Mouse (Mus musculus) testis, adult 2 months (tissue): Measurements from ENCODE around the gene Zfp72. TPM values are rescaled to one million over a fixed set of nuclear protein-coding genes. Genes with fewer than 3 reads are reported as not detected.
A peak's percentile ranks its signal among the peaks of the same experiment; 100 is the strongest.

ENCODE experiments used
- H3K27ac ChIP-seq: fragments of 200-500 bp; 2 replicates; pipeline ENCODE4 v1.5.1; 2012; ENCODE audit warnings: low read depth, low read length; ENCODE audit not compliant: control insufficient read depth, insufficient read depth
- H3K27me3 ChIP-seq: fragments of 200-500 bp; 2 replicates; pipeline ENCODE4 v1.6.1; 2012; ENCODE audit warnings: mild to moderate bottlenecking, low read length, moderate library complexity; ENCODE audit not compliant: control insufficient read depth, insufficient read depth
- H3K36me3 ChIP-seq: fragments of 200-500 bp; 2 replicates; pipeline ENCODE4 v1.6.1; 2012; ENCODE audit warnings: mild to moderate bottlenecking, low read length; ENCODE audit not compliant: control insufficient read depth, insufficient read depth
- H3K4me1 ChIP-seq: fragments of 200-500 bp; 2 replicates; pipeline ENCODE4 v1.6.1; 2012; ENCODE audit warnings: low read length; ENCODE audit not compliant: control insufficient read depth, insufficient read depth
- H3K4me3 ChIP-seq: fragments of 200-500 bp; 2 replicates; pipeline ENCODE4 v1.5.1; 2012; ENCODE audit warnings: low read depth, mild to moderate bottlenecking, low read length, moderate library complexity, mixed read lengths; ENCODE audit not compliant: control insufficient read depth
- CTCF ChIP-seq: fragments of 200-500 bp; IDR thresholded peaks from 2 replicates; pipeline ENCODE4 v1.5.1; 2012; ENCODE audit warnings: low read depth, mild to moderate bottlenecking, inconsistent platforms, low read length, moderate library complexity; ENCODE audit not compliant: control insufficient read depth, insufficient read depth, insufficient replicate concordance
- POLR2A ChIP-seq: fragments of 200-500 bp; IDR thresholded peaks from 2 replicates; pipeline ENCODE4 v1.6.1; 2012; ENCODE audit warnings: low read depth, mild to moderate bottlenecking, inconsistent platforms, low read length, moderate library complexity; ENCODE audit not compliant: control insufficient read depth
- polyA plus RNA-seq: library from polyadenylated mRNA; depleted of rRNA; stranded (reverse); fragments of >200 nt; gene quantifications from 2 replicates; pipeline ENCODE4 v1.2.3, GENCODE M21; 2012; rRNA removed

Zfp72 gene
- 2.2 and 2.3 TPM in 2 replicates for polyA plus RNA-seq

GRCm38 (mm10) chr13:74390371-74390990, at the start of gene Zfp72:
Zfp72 (minus strand) TSS chr13:74390836.
- peak within 1 kb of the TSS; percentile 74 for H3K27ac ChIP-seq

GRCm38 (mm10) chr13:74439895-74440294, 49.3 kb upstream of the Zfp72 start:
- Histone ChIP-seq H3K27ac (no peak overlapping the region), H3K4me1 (no peaks in the 10 kb centered on the region), H3K27me3 (no peaks in the 10 kb centered on the region), H3K36me3 (no peaks in the 10 kb centered on the region), H3K4me3 (no peak overlapping the region)
- TF ChIP-seq CTCF (no peak), POLR2A (no peak)

More at GRCm38 (mm10) chr13:74390371-74390990, at the start of gene Zfp72:
- no peaks in the 10 kb centered on the region for H3K36me3 ChIP-seq
- H3K4me1 ChIP-seq, result no peaks in the 10 kb centered on the region
- TF ChIP-seq CTCF, result no peak
- TF ChIP-seq POLR2A, result peak; percentile 74; the same call in 1 of the 2 replicates
- no peaks in the 10 kb centered on the region for H3K27me3 ChIP-seq
- peak within 1 kb of the TSS; percentile 98 for H3K4me3 ChIP-seq

- no peak within 1 kb of the TSS for H3K27ac ChIP-seq
- no peaks in the 10 kb centered on the region for H3K36me3 ChIP-seq
- no peaks in the 10 kb centered on the region for H3K27me3 ChIP-seq
- H3K4me3 ChIP-seq, result no peak within 1 kb of the TSS
- TF ChIP-seq CTCF, result no peak
- TF ChIP-seq POLR2A, result no peak
- no peaks in the 10 kb centered on the region; the same call in 1 of the 2 replicates for H3K4me1 ChIP-seq
Measured at GRCm38 (mm10) chr13:74399298-74399839, 8.7 kb upstream of the Zfp72 start, which contains the start of gene Ftl1-ps1. Ftl1-ps1 (plus strand) TSS chr13:74399694.

GRCm38 (mm10) chr13:74391156-74391555, 520 bp upstream of the Zfp72 start:
- Histone ChIP-seq H3K36me3 (no peaks in the 10 kb centered on the region), H3K4me3 (peak overlapping the region; percentile 21), H3K27ac (no peak overlapping the region), H3K4me1 (no peaks in the 10 kb centered on the region), H3K27me3 (no peaks in the 10 kb centered on the region)
- TF ChIP-seq CTCF (no peak), POLR2A (no peak)

GRCm38 (mm10) chr13:74389730-74390129, 906 bp downstream of the Zfp72 start:
- H3K4me3 ChIP-seq, result peak overlapping the region; percentile 98
- H3K36me3 ChIP-seq, result no peaks in the 10 kb centered on the region
- no peak overlapping the region for H3K27ac ChIP-seq
- TF ChIP-seq CTCF (no peak), POLR2A (no peak)
- H3K4me1 ChIP-seq, result no peaks in the 10 kb centered on the region
- H3K27me3 ChIP-seq, result no peaks in the 10 kb centered on the region

GRCm38 (mm10) chr13:74382289-74382688, 8.3 kb downstream of the Zfp72 start:
- Histone ChIP-seq H3K4me3 (no peak overlapping the region), H3K4me1 (no peaks in the 10 kb centered on the region; the same call in 1 of the 2 replicates)

GRCm38 (mm10) chr13:74381533-74382276, 8.9 kb downstream of the Zfp72 start:
- no peak overlapping the region for H3K27ac ChIP-seq
- TF ChIP-seq CTCF, result no peak
- H3K36me3 ChIP-seq, result no peaks in the 10 kb centered on the region
- no peak overlapping the region for H3K4me3 ChIP-seq
- H3K27me3 ChIP-seq, result no peaks in the 10 kb centered on the region
- no peaks in the 10 kb centered on the region; the same call in 1 of the 2 replicates for H3K4me1 ChIP-seq

More at GRCm38 (mm10) chr13:74382289-74382688, 8.3 kb downstream of the Zfp72 start:
- no peak overlapping the region for H3K27ac ChIP-seq
- no peaks in the 10 kb centered on the region for H3K27me3 ChIP-seq
- no peaks in the 10 kb centered on the region for H3K36me3 ChIP-seq
- TF ChIP-seq CTCF, result no peak
- TF ChIP-seq POLR2A, result no peak

- H3K27me3 ChIP-seq, result no peaks in the 10 kb centered on the region
- H3K36me3 ChIP-seq, result no peaks in the 10 kb centered on the region
- TF ChIP-seq POLR2A (no peak), CTCF (no peak)
- H3K4me3 ChIP-seq, result no peak within 1 kb of the TSS
- H3K4me1 ChIP-seq, result peaks cover 7% of the 10 kb centered on the region
- H3K27ac ChIP-seq, result no peak within 1 kb of the TSS
Measured at GRCm38 (mm10) chr13:74363859-74364235, 26.8 kb downstream of the Zfp72 start, which contains the start of gene Lrrc14b. Lrrc14b (minus strand) TSS chr13:74364005.
